Mouse (Mus musculus): ENCODE data around the gene Cenpa.

DNA sequence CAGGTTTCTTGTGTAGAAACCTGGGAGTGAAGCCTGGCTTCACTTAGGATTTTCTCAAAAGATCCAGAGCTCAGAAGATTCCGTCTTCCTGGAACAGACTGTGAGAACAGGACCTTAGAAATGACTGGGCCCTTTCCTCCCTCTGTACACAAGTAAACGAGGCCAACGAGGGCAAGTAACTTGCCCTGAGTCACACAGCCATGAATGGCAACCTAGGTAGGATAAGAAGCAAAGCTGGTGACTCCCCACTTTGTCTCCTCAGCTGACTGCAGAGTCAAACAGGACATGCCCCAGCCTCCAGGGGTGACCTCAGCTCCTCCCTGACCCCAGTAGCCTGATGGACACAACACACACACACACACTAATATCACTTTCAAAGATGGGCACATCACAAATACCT, 41.2 kb upstream of the Cenpa start:
- no peak for TF ChIP-seq CTCF (IDR thresholded peaks at IDR 0.05; ENCODE audit: borderline replicate concordance, control insufficient read depth, extremely low read depth, insufficient read depth, low read length, poor library complexity)
- no peak for TF ChIP-seq POLR2A (IDR thresholded peaks at IDR 0.05; ENCODE audit: control insufficient read depth, extremely low read depth, insufficient read depth, low read length, poor library complexity)

Data from thymus, adult 2 months (tissue).